Mouse (Mus musculus) sigmoid colon, adult 10 weeks (tissue): ENCODE measurements around the gene Kif5c. TPM values are rescaled to one million over a fixed set of nuclear protein-coding genes. Genes with fewer than 3 reads are reported as not detected.

ENCODE experiments used
- polyA plus RNA-seq: library from polyadenylated mRNA; stranded (reverse); fragments of 350-450 nt; fragmentation: Illumina TruSeq; extraction: RNeasy Lipid Tissue Mini Kit (QIAGEN cat#74804); gene quantifications from one replicate; pipeline ENCODE4 v1.2.3, GENCODE M21; 2014; ENCODE audit warnings: low read depth, low replicate concordance

Gene Kif5c
- polyA plus RNA-seq, result 7.6 TPM

DNA sequence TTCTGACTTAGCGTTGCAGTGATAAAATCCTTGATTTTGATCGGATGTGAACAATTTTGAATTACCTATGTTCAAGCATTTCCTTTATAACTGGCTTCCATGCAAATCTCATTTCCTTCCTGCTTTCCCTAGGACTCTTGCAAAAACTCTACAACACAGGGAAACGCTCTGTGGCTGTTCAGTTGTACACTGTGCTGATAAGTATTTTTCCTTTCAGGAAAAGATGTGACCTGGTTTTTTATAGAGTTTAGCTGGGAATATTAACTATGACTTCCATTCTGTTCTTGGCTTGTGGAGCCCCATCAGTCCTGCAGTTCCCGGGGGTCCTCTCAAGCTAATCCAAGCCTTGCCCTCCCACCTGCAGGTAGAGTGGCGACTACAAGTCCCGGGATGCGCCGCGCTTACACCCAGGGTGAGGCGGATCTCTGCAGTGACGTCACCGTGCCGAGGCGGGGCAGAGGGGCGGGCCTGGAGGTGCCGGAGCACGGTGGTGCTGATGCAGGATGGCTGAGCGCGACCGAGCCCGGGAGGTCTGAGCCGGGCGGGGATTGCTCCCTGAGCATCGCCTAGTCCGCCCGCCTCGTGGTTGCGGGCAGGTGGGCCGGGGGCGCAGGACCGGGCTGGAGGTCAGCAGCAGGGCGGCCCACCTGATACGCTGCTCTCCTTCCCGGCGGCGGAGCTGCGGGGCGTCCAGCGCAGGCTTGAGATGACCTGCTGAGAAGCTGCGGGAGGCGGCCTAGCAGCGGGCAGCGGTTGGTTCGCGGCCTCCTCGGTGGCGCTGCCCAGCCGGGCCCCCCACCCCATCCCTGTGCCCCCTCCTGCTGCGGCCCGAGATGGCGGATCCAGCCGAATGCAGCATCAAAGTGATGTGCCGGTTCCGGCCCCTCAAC lies at the start of gene Kif5c:
Gene Kif5c (plus strand): TSS at position 470 of the 890 bp plus-strand sequence.

GRCm38 (mm10) chr2:49787376-49788050 lies 168.4 kb downstream of the Kif5c start, which contains the start of gene Lypd6b:
Lypd6b (plus strand) TSS chr2:49787688.

Other genes starting within 250 kb of the Kif5c start
- gene Epc2, start 167.8 kb upstream of the Kif5c start, polyA plus RNA-seq, result 58.9 TPM
- gene Lypd6b, start 168.4 kb downstream of the Kif5c start, polyA plus RNA-seq, result 7.3 TPM